Mouse (Mus musculus) hindlimb bud, embryonic 11.5 days (tissue): ENCODE results near the gene Ckap2.
"Not testable (repeated sequence)": the region's sequence is repeated elsewhere in the genome, so short reads cannot be mapped to it uniquely, and the experiment has no call there.

Source experiments
- DNase-seq: peaks from one replicate; pipeline ENCODE4 v3.0.0-alpha.2; 2012; ENCODE audit warnings: low read depth, low spot score; ENCODE audit errors: extremely low spot score

The Ckap2 gene

GRCm38 (mm10) chr8:22149643-22150344, 35.8 kb downstream of the Ckap2 start:
- DNase-seq = no peak

GRCm38 (mm10) chr8:22148367-22148740, 37.3 kb downstream of the Ckap2 start:
- DNase-seq = no peak

- DNase-seq = no peak
Measured at GRCm38 (mm10) chr8:22147706-22148366, 37.8 kb downstream of the Ckap2 start.

- DNase-seq = no peak
Measured at GRCm38 (mm10) chr8:22145831-22146230, 39.8 kb downstream of the Ckap2 start.

GRCm38 (mm10) chr8:22143764-22144491, 41.7 kb downstream of the Ckap2 start:
- DNase-seq = no peak

- no peak for DNase-seq
Measured at GRCm38 (mm10) chr8:22142592-22142991, 43.0 kb downstream of the Ckap2 start.

- no peak for DNase-seq
Measured at GRCm38 (mm10) chr8:22141836-22142385, 43.7 kb downstream of the Ckap2 start.

GRCm38 (mm10) chr8:22136462-22136861, 49.2 kb downstream of the Ckap2 start:
- not testable (repeated sequence) for DNase-seq

- DNase-seq = no peak
Measured at GRCm38 (mm10) chr8:22134750-22135135, 50.9 kb downstream of the Ckap2 start.

GRCm38 (mm10) chr8:22134078-22134749, 51.4 kb downstream of the Ckap2 start:
- no peak for DNase-seq

- DNase-seq = no peak
Measured at GRCm38 (mm10) chr8:22132062-22132461, 53.6 kb downstream of the Ckap2 start.

- peak; percentile 41 for DNase-seq
Measured at GRCm38 (mm10) chr8:22124220-22125152, 61.1 kb downstream of the Ckap2 start, which contains the start of gene Nek5. Gene Nek5, minus strand, starts transcription at chr8:22125053.
